Mouse (Mus musculus): Measurements from ENCODE around the gene Ostf1. TPM values are rescaled to one million over a fixed set of nuclear protein-coding genes. Genes with fewer than 3 reads are reported as not detected.

The Ostf1 gene
- polyA plus RNA-seq, 1 experiment from 2014 or later: 36.8 TPM

GRCm38 (mm10) chr19:18661683-18662082, 30.1 kb upstream of the Ostf1 start:
- H3K9ac ChIP-seq (ENCODE audit: low read length): no peak overlapping the region
- H3K4me3 ChIP-seq (ENCODE audit: low read depth, low read length): no peak overlapping the region
- DNase-seq (ENCODE audit: low spot score) (no peak), ATAC-seq (replicated peaks; ENCODE audit: low FRiP score) (no peak)
- WGBS: 52% methylated on average over 1 of the region's 1 CpGs
- H3K36me3 ChIP-seq (ENCODE audit: control insufficient read depth, insufficient read depth, low read length): no peaks in the 10 kb centered on the region
- no peaks in the 10 kb centered on the region for H3K27me3 ChIP-seq (ENCODE audit: control insufficient read depth, insufficient read depth, low read length)
- H3K4me1 ChIP-seq (replicated peaks; ENCODE audit: control insufficient read depth, insufficient read depth, low read length): no peaks in the 10 kb centered on the region
- no peaks in the 10 kb centered on the region for H3K9me3 ChIP-seq (ENCODE audit: control insufficient read depth, low read length)
- no peak overlapping the region for H3K4me2 ChIP-seq (ENCODE audit: low read depth, low read length, severe bottlenecking)
- no peak overlapping the region for H3K27ac ChIP-seq (ENCODE audit: low read depth, low read length)

- Histone ChIP-seq H3K36me3 (ENCODE audit: control insufficient read depth, insufficient read depth, low read length) (no peaks in the 10 kb centered on the region), H3K9me3 (ENCODE audit: control insufficient read depth, low read length) (no peaks in the 10 kb centered on the region), H3K27ac (ENCODE audit: low read depth, low read length) (no peak overlapping the region), H3K27me3 (ENCODE audit: control insufficient read depth, insufficient read depth, low read length) (no peaks in the 10 kb centered on the region), H3K9ac (ENCODE audit: low read length) (no peak overlapping the region), H3K4me3 (ENCODE audit: low read depth, low read length) (no peak overlapping the region), H3K4me2 (ENCODE audit: low read depth, low read length, severe bottlenecking) (no peak overlapping the region), H3K4me1 (replicated peaks; ENCODE audit: control insufficient read depth, insufficient read depth, low read length) (no peaks in the 10 kb centered on the region)
- WGBS: 85% methylated on average over 3 of the region's 3 CpGs
- ATAC-seq (replicated peaks; ENCODE audit: low FRiP score): no peak
- no peak for DNase-seq (ENCODE audit: low spot score)
Measured at GRCm38 (mm10) chr19:18660466-18660865, 28.8 kb upstream of the Ostf1 start.

GRCm38 (mm10) chr19:18659349-18659748, 27.7 kb upstream of the Ostf1 start:
- H3K4me2 ChIP-seq (ENCODE audit: low read depth, low read length, severe bottlenecking): no peak overlapping the region
- no peak overlapping the region for H3K27ac ChIP-seq (ENCODE audit: low read depth, low read length)
- no peak for DNase-seq (ENCODE audit: low spot score)
- ATAC-seq (replicated peaks; ENCODE audit: low FRiP score): no peak
- WGBS: no CpG with 5 or more reads among the region's 1 CpGs
- H3K4me1 ChIP-seq (replicated peaks; ENCODE audit: control insufficient read depth, insufficient read depth, low read length): no peaks in the 10 kb centered on the region
- H3K9me3 ChIP-seq (ENCODE audit: control insufficient read depth, low read length): no peaks in the 10 kb centered on the region
- no peak overlapping the region for H3K9ac ChIP-seq (ENCODE audit: low read length)
- no peak overlapping the region for H3K4me3 ChIP-seq (ENCODE audit: low read depth, low read length)
- H3K27me3 ChIP-seq (ENCODE audit: control insufficient read depth, insufficient read depth, low read length): no peaks in the 10 kb centered on the region
- no peaks in the 10 kb centered on the region for H3K36me3 ChIP-seq (ENCODE audit: control insufficient read depth, insufficient read depth, low read length)

GRCm38 (mm10) chr19:18658473-18658872, 26.9 kb upstream of the Ostf1 start:
- H3K27me3 ChIP-seq (ENCODE audit: control insufficient read depth, insufficient read depth, low read length): no peaks in the 10 kb centered on the region
- H3K9me3 ChIP-seq (ENCODE audit: control insufficient read depth, low read length): no peaks in the 10 kb centered on the region
- H3K4me1 ChIP-seq (replicated peaks; ENCODE audit: control insufficient read depth, insufficient read depth, low read length): no peaks in the 10 kb centered on the region
- no peak overlapping the region for H3K4me2 ChIP-seq (ENCODE audit: low read depth, low read length, severe bottlenecking)
- H3K9ac ChIP-seq (ENCODE audit: low read length): no peak overlapping the region
- DNase-seq (ENCODE audit: low spot score) (no peak), ATAC-seq (replicated peaks; ENCODE audit: low FRiP score) (no peak)
- H3K4me3 ChIP-seq (ENCODE audit: low read depth, low read length): no peak overlapping the region
- WGBS: 72% methylated on average over 4 of the region's 4 CpGs
- no peak overlapping the region for H3K27ac ChIP-seq (ENCODE audit: low read depth, low read length)
- H3K36me3 ChIP-seq (ENCODE audit: control insufficient read depth, insufficient read depth, low read length): no peaks in the 10 kb centered on the region

GRCm38 (mm10) chr19:18655999-18656398, 24.4 kb upstream of the Ostf1 start:
- no peak overlapping the region for H3K4me3 ChIP-seq (ENCODE audit: low read depth, low read length)
- ATAC-seq (replicated peaks; ENCODE audit: low FRiP score) (no peak), DNase-seq (ENCODE audit: low spot score) (no peak)
- 84% methylated on average over 7 of the region's 7 CpGs for WGBS
- no peak overlapping the region for H3K9ac ChIP-seq (ENCODE audit: low read length)
- no peaks in the 10 kb centered on the region for H3K36me3 ChIP-seq (ENCODE audit: control insufficient read depth, insufficient read depth, low read length)
- no peak overlapping the region for H3K27ac ChIP-seq (ENCODE audit: low read depth, low read length)
- H3K4me2 ChIP-seq (ENCODE audit: low read depth, low read length, severe bottlenecking): no peak overlapping the region
- no peaks in the 10 kb centered on the region for H3K27me3 ChIP-seq (ENCODE audit: control insufficient read depth, insufficient read depth, low read length)
- H3K4me1 ChIP-seq (replicated peaks; ENCODE audit: control insufficient read depth, insufficient read depth, low read length): no peaks in the 10 kb centered on the region
- H3K9me3 ChIP-seq (ENCODE audit: control insufficient read depth, low read length): no peaks in the 10 kb centered on the region

GRCm38 (mm10) chr19:18654984-18655383, 23.4 kb upstream of the Ostf1 start:
- DNase-seq (ENCODE audit: low spot score) (no peak), ATAC-seq (replicated peaks; ENCODE audit: low FRiP score) (no peak)
- H3K4me2 ChIP-seq (ENCODE audit: low read depth, low read length, severe bottlenecking): no peak overlapping the region
- H3K36me3 ChIP-seq (ENCODE audit: control insufficient read depth, insufficient read depth, low read length): no peaks in the 10 kb centered on the region
- no peak overlapping the region for H3K27ac ChIP-seq (ENCODE audit: low read depth, low read length)
- H3K27me3 ChIP-seq (ENCODE audit: control insufficient read depth, insufficient read depth, low read length): no peaks in the 10 kb centered on the region
- WGBS: 84% methylated on average over 5 of the region's 5 CpGs
- no peak overlapping the region for H3K9ac ChIP-seq (ENCODE audit: low read length)
- no peaks in the 10 kb centered on the region for H3K9me3 ChIP-seq (ENCODE audit: control insufficient read depth, low read length)
- no peaks in the 10 kb centered on the region for H3K4me1 ChIP-seq (replicated peaks; ENCODE audit: control insufficient read depth, insufficient read depth, low read length)
- H3K4me3 ChIP-seq (ENCODE audit: low read depth, low read length): no peak overlapping the region

GRCm38 (mm10) chr19:18654330-18654729, 22.7 kb upstream of the Ostf1 start:
- Histone ChIP-seq H3K27ac (ENCODE audit: low read depth, low read length) (no peak overlapping the region), H3K36me3 (ENCODE audit: control insufficient read depth, insufficient read depth, low read length) (no peaks in the 10 kb centered on the region), H3K4me3 (ENCODE audit: low read depth, low read length) (no peak overlapping the region), H3K9me3 (ENCODE audit: control insufficient read depth, low read length) (no peaks in the 10 kb centered on the region), H3K9ac (ENCODE audit: low read length) (no peak overlapping the region), H3K4me1 (replicated peaks; ENCODE audit: control insufficient read depth, insufficient read depth, low read length) (no peaks in the 10 kb centered on the region), H3K4me2 (ENCODE audit: low read depth, low read length, severe bottlenecking) (no peak overlapping the region), H3K27me3 (ENCODE audit: control insufficient read depth, insufficient read depth, low read length) (no peaks in the 10 kb centered on the region)
- ATAC-seq (replicated peaks; ENCODE audit: low FRiP score) (no peak), DNase-seq (ENCODE audit: low spot score) (no peak)
- 90% methylated on average over 8 of the region's 8 CpGs for WGBS

- no peaks in the 10 kb centered on the region for H3K27me3 ChIP-seq (ENCODE audit: control insufficient read depth, insufficient read depth, low read length)
- no peak overlapping the region for H3K27ac ChIP-seq (ENCODE audit: low read depth, low read length)
- no peak overlapping the region for H3K4me3 ChIP-seq (ENCODE audit: low read depth, low read length)
- no peaks in the 10 kb centered on the region for H3K9me3 ChIP-seq (ENCODE audit: control insufficient read depth, low read length)
- no peaks in the 10 kb centered on the region for H3K4me1 ChIP-seq (replicated peaks; ENCODE audit: control insufficient read depth, insufficient read depth, low read length)
- DNase-seq (ENCODE audit: low spot score) (no peak), ATAC-seq (replicated peaks; ENCODE audit: low FRiP score) (no peak)
- H3K4me2 ChIP-seq (ENCODE audit: low read depth, low read length, severe bottlenecking): no peak overlapping the region
- H3K9ac ChIP-seq (ENCODE audit: low read length): no peak overlapping the region
- H3K36me3 ChIP-seq (ENCODE audit: control insufficient read depth, insufficient read depth, low read length): no peaks in the 10 kb centered on the region
- 91% methylated on average over 6 of the region's 6 CpGs for WGBS
Measured at GRCm38 (mm10) chr19:18653058-18653457, 21.4 kb upstream of the Ostf1 start.

- ATAC-seq (replicated peaks; ENCODE audit: low FRiP score) (no peak), DNase-seq (ENCODE audit: low spot score) (no peak)
- H3K27me3 ChIP-seq (ENCODE audit: control insufficient read depth, insufficient read depth, low read length): no peaks in the 10 kb centered on the region
- H3K9me3 ChIP-seq (ENCODE audit: control insufficient read depth, low read length): no peaks in the 10 kb centered on the region
- no peak overlapping the region for H3K9ac ChIP-seq (ENCODE audit: low read length)
- WGBS: 80% methylated on average over 4 of the region's 4 CpGs
- no peaks in the 10 kb centered on the region for H3K36me3 ChIP-seq (ENCODE audit: control insufficient read depth, insufficient read depth, low read length)
- H3K4me3 ChIP-seq (ENCODE audit: low read depth, low read length): no peak overlapping the region
- no peaks in the 10 kb centered on the region for H3K4me1 ChIP-seq (replicated peaks; ENCODE audit: control insufficient read depth, insufficient read depth, low read length)
- no peak overlapping the region for H3K27ac ChIP-seq (ENCODE audit: low read depth, low read length)
- H3K4me2 ChIP-seq (ENCODE audit: low read depth, low read length, severe bottlenecking): no peak overlapping the region
Measured at GRCm38 (mm10) chr19:18652592-18652991, 21.0 kb upstream of the Ostf1 start.
